Mouse (Mus musculus) ZHBTc4 (cell line): ENCODE data around the gene Akr1b3.
A peak's percentile ranks its signal among the peaks of the same experiment; 100 is the strongest.

Experiments
- DNase-seq: peaks from one replicate; pipeline ENCODE4 v3.0.0-alpha.2; 2011; ENCODE audit warnings: low read depth, low spot score

Akr1b3 gene

DNA sequence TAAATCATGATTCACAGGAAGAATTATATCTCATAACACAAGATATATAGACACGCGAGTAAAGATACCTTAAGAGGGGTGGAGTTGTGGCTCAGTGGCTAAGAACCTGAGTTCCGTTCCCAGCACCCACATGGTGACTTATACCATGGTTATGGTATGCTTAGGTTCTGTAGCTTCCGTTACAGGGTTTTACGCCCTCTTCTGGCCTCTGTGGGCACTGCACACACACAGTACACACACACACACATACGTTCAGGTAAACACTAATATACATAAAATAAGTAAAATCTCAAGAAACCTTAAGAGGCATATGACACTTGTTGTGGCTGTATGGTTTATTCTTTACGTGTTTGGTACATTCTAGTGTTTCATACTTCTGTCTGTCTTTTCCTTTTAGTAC, 4.8 kb upstream of the Akr1b3 start:
- DNase-seq = peak; percentile 60

DNA sequence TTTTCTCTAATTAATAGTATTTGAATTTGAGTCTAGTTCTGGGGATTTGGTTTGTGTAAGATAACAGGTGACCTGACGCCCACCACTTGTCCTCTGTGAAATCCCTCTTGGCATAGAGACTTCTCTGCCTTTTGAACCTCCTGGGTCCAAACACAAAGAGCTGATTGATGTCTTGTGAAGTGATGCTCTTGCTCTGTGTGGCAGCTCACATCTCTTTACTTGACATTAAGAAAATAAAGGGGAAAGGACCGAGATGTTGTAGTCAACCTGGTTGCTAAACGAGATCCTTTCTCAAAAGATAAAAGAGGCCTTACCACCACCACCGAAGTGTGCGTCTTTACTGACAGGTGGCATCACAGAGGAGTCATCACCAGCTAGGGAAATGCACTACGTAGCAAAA, 1.4 kb upstream of the Akr1b3 start:
- no peak for DNase-seq

DNA sequence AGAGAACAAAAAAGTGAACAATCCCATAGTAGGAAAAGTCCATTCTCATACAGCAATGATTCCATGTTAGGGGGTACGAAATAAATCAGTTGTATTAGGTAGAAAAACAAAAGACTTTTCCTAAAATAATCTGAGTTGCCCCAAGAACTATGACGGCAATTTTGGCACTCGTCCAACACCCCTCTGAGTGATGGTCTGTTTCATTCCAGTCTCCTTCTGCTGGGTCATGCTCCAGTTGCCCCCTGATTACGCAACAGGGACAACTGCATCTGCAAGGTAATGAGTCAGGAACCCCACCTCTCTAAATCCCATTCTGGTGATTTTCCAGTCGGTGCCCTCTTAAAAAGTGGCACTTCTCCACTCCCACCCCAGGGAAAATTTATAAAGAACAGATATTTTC, 894 bp upstream of the Akr1b3 start:
- no peak for DNase-seq

DNA sequence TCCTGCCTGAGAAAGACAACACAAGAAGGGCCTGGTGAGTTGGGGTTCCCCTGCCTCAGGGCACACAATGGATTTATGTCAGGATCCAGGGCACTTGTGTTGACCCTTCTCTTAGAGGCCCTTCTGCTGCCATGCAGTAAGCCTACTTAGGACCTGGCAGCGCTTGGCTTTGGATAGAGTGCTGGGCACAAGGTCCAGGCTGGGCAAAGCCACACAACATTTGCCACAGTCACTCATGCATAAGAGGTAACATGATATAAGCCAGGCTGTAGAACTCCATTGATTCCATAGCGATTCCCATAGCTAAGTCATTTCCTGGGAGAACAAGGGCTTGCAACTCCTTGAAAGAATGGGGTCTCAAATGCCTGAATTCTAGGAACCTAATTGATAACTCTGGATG, 3.4 kb downstream of the Akr1b3 start:
- no peak for DNase-seq

DNA sequence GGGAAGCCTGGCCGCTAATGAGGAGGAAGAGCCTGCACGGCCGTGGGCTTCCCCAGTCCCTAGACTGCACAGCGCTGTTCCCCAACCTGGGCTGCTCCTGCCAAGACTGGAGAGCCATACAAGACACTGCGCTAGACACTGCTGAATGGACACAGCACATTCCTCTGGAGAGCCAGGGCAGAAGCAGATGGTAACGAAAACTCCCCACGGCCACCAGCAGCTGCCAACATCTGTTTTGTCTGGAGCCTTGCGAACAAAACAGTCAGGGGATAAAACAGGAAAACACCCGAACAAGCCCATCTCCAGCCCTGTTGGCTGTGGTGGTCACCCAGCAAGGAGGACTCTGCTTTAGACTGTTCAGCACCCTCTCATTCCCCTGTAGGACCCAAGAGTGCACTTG, 3.9 kb downstream of the Akr1b3 start:
- no peak for DNase-seq

DNA sequence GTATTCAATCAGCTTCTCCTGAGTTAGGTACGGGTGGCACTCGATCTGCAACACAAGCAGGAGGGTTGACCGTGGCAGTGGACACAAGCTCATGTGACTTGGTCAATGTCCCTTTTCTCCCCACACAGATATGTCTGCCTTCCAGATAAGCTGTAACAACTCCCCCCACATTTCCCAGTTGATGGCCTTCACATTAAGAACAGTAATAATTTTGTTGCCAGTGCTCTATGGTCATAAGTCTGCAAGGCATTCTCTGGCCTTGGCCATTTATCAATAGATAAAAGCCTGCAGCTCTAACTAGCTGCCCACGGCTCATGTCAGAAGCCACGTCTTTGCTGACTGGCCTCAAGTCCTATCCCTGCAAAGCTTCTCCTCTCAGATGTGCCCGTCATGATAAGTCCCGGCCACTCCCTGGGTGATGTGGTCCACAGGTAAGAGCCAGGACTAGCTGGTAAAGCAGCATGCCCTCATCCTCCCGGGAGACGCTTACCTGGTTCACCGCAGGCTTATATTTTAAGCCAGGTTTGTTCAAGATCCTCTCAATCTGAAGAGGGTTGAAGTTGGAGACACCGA, 7.2 kb downstream of the Akr1b3 start:
- DNase-seq = no peak

DNA sequence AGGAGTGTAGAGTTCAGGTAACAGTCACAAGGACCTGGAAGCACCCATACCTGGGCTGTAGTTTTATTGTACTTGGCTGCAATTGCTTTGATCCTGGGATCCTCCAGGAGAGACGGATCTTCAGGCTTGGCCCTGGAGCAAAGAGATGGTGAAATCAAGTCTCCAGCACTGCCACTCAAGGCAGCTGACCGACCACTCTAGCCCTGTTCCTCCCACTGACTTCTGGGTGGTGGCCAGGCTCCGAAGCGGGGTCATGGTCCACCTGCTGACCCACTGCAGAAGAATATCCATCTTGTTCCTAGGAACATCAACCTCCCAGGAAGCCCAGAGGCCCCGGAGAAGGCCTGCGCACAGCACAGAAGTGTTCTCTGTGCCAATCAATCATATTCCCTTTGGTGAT, 7.8 kb downstream of the Akr1b3 start:
- no peak for DNase-seq

DNA sequence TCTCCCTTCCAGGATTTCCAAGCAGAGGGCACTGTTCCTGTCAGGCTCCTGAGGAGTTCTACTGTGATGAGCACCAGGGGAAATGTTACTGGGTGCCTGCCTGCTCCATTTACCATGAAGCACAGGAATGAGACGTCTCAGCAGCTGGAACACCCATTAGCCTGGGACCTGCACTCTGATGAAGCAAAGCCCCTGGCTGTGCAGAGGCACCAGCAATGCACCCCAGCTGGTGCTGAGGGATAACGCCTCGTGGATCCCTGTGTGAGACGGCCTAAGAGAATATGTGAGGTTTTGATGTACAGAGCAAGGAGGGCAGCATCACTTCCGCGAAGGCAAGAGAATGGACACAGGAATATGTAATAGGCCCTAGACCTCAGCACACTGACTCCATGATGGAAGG, 10.5 kb downstream of the Akr1b3 start:
- DNase-seq = no peak

DNA sequence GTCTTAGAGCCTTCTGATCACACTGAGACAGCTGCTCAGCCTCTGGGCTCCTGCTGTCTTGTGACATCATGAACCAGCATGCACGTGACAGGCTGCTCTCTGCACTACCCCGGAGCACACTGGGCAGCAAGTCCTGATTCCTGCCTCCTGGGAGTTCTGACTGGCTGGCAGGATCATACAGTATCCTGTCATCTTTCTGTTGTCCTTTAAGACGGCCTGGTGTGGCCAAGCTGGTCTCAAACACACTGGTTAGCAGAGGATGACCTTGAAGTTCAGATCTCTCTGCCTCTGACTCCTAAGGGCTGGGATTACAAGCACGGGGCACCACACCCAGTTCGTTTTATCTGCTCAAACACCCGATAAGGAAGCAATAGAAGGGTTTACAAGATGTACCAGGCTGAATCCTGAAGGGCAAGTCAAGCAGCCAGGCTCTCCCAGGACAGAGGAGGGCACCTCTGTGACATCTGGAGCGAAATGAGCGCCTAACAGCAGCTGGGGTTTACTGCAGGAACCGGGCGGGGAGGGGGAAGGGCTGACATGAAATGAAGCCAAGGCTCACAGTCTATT, 12.5 kb downstream of the Akr1b3 start:
- DNase-seq = peak; percentile 85

DNA sequence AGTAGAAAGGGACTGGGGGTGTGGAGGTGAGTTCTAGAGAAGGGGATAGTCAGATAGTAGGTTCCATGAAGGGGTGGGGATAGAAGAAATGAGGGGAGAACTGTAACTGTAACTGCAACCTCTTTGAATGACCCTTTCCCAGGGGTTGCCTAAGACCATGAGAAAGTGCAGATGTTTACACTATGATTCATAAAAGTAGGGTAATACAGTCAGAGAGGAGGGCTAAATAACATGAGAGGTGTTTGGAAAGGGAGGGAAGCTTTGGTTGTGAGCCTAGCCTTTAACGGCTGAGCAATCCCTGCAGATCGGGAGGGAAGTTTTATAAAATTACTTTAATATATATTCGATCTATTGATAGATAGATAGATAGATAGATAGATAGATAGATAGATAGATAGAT, 20.2 kb downstream of the Akr1b3 start:
- no peak for DNase-seq

DNA sequence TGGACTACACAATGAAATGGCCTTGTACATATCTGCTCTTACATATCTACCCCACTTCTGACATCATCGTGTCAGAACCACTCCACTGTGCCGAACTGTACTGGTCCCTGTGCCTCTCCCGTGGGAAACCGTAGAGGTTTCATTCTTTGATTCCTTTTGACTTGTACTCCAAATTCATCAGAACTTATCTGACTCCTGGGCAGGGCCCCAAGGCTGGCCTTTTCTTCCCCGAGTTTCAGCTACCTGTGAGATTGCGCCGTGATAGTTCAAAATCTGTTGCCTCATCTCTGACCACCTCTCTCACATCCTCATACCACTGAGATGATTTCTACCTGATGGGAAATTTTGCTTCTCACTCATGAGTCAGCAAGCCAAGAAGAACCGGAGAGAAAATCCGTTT, 21.8 kb downstream of the Akr1b3 start:
- DNase-seq = no peak

DNA sequence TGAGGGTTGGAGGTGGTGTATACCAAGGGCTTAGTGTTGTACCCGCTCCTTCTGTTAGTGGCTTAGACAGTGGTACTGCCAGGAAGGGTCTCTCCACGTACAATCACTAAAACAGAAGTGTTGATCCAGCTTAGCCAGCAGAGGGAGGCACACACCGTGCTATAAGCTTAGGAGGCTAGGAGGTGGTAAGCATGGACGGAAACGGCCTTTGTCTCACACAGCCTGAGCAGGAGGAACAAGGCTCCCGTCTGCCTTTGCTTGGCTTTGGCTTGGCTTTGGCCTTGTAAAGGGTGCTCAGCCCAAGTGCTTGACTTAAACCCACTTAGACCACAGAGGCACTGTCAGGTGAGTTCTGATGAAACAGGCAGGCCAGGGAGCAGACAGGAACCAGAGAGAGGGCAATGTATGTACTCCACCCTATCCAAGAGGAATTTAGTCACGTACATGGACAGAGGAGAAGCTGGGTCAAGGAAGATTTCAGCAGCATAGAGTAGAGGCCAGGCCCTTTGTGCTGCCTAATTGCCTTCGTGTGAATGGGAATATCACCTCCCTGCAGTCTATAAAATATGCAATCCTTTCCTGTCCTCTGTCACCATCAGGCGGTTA, 24.3 kb downstream of the Akr1b3 start:
- DNase-seq = peak; percentile 92

DNA sequence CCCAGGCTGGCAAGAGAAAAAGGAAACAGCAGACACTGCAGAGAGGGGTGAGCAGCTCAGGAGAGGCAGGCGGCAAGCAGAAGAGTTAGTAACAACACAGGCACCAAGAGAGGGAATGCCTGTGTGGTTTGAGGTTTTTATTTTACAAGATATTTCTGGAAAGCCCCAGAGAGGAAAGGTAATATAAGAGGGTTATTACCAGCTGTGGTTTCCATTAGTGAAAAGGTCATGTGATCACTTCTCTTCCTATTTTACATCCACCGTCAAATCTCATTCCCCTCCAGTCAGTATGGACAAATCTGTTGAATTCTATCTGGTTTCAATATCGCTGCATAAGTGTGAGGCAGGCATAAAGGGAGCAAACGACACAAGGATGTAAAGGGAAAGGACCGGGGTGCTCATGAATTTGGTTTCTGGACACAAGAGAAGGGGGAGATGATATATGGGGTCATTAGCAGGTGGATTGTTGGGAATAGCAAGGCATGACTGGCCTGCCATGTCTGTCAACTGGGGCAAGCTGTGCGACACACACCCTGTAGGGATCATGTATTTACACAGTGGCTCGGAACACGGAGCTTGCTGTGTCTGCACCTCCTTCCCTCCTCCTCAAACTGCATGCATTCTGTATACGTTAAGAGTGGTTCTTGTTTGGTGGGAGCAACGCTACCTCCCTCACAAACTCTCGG, 24.9 kb downstream of the Akr1b3 start:
- DNase-seq = no peak

DNA sequence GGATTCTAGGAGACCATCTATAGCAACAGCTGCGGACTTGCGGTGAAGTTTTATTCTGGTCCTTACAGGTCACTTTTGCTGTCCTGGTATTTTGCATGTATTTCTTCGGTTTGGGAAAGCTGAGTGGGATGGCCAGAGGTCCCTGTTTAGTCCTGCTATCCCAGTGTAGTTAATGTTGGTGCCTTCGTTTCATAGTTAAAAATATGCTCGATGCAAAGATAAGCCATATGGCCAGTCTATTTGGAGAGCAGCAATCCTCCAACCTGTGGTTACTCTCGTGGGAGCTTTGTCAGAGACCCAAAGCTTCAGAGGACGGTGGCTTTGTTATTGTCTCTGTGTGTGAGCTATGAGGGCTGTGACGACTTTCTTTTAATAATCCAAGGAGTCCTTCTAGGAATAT, 26.6 kb downstream of the Akr1b3 start:
- no peak for DNase-seq

DNA sequence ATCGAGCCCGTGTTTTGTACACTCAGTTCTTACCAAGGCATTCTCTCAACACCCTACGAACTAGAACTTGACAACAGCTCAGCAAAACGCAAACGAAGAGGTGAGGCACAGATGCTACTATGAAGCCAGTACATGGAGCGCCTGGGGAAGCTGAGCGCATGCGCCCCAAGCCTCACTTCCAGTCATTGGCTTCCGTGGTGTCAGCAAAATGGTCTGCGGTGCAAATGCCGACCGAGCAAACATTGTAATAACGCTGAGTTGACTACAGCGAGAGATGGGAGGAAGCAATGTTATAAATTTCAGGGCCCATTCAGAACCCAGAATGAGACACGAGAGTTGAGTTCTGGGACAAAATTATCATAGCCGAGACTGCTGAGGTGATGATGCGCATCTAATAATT, 27.2 kb downstream of the Akr1b3 start:
- DNase-seq = no peak

DNA sequence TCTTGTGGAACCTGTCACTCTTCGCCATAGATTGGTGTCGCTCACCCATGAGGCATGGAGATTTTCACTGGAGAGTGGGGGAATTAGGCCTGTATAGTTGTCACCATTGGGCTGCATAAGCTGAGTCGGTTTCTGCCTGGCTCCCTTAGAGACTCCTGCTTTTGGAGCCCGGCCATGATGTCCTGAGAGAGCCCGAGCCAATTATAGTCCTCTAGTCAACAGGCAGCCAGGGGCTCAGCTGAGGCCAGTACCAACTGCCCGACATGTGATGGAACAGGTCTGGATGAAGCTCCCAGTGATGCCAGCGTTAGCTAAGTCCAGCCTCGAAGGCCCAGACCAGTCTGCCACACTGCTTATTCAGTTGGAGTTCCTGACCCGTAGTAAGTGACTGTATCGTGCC, 29.2 kb downstream of the Akr1b3 start:
- DNase-seq = no peak

DNA sequence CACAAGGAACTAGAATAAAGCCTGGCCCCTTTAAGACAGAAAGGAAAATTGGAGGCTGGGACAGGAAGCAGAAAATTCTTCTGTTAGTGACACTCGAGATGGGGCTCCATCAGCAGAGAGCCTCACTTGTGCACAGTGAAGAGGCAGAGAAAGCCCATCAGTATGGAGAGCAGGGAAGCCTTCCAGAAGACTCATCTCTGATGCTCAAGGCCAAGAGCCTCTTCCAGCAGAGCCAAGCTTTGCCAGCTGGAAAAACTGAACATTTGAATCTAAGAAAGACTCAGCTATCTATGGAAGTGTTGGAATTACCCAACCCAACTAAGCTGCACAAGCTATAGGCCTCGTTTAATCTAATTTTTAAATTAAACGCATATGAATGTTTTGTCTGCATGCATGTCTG, 30.4 kb downstream of the Akr1b3 start:
- DNase-seq = no peak

DNA sequence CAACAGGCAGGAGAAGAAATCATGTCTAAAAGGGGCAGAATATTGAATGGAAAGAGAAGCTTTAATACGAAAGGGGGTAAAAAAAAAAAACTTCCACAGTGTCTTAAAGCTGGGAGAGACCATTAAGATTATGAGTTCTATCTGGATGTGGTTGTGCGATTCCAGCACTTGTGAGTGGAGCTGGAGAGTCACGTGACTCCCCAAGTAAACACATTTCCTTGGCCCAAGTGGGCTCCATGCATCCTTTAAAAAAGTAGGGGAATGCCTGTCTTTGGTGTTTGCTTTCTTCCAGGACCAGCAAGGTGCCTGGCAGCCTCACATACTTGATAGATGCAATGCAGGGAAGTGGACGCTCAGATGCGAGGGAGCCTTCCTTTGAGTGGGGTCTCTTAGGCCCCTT, 38.9 kb downstream of the Akr1b3 start:
- DNase-seq = no peak

DNA sequence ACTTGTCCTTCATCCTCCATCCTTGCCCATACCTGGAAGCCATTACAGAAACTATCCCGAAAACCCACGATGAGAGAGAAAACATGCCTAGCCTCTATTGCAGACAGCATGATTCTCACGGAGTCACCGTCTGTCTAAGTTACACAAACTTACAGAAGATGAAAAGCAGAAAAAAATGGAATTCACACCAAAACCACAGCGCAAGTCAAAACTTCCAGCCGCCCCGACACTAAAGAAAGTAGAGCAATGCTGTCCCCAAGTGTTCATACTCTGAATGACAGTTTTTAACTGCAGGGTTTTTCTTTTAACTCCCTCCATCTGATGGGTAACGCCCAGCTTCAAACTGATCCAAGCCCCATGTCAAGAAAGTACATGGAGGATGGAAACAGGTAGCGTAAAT, 39.6 kb downstream of the Akr1b3 start:
- DNase-seq = peak; percentile 68

DNA sequence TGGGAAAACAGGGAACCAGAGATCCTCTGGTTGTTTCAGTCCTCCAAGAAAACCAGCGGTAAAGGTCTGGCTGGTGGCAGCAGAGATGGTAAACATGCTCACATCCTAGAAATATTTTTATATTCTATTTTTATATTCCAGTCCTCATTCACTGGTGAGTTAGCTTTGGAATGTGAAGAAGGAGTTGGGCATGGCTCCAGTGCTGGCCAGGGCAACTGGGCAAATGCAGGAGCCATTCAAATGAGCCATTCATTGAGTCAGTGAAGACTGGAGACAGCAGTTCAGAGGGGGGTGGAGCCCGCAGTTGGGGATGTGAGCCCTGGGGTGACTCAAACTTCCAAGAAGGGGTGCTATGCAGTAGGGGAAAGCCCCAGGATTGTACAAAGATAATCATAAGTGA, 42.9 kb downstream of the Akr1b3 start:
- DNase-seq = no peak

DNA sequence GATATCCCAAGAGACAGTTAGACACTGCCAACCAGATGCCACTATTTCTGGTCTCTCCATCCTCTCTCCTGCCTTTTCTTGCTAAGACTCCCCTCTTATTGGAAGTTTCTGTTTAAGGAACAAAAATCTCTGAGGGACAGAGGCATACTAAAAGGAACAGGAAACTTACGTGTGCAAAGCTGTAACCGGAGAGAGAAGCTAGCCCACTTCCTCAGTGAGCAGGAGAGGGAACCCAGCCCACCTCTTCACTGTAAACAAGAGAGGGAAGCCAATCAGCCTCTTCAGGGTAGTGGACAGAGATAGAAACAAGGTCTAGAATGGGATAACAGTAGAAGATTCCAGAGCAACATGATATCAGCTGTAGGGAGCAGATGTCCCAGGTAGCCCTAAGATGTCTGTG, 44.2 kb downstream of the Akr1b3 start:
- DNase-seq = no peak

DNA sequence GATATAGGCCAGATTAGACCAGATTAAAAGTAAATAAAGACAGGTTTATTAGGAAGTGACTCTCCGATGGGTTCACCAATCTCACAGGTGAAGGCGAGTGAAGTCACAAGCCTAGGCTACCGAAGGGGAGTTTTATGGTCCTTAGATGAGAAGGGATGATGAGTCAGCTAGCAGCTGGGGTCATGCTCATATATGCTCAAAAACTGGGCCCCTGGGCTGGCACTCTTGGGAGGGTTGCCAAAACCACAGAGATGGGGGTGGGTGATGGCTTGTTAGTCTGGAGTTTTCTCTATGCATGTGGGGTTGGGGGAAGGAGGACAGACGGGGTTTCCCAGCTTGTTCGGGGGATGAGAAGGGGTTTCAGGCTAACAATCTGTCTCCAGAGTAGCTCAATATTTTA, 44.8 kb downstream of the Akr1b3 start:
- DNase-seq = no peak

DNA sequence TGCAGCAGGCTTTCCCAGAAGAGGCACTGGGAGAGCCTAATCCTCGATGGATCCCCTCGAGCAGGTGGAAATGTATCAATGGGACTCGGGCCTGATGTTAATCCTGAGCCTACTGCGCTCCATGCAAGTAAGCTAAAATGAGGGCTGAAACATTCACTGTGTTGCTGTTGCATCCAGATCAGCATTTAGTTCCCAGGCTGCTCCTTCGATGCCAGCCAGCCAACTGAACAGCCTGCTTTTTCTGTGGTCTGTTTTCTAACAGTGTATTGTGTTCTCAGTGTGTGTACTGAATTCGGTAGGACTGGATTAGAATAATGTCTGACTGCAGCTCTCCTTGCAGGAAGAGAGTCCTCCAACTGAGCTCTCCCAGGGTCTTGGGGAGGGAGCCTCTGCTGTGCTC, 46.6 kb downstream of the Akr1b3 start:
- no peak for DNase-seq
